Mouse (Mus musculus): ENCODE results near the gene Prss38.

The Prss38 gene

GRCm38 (mm10) chr11:59324777-59325176, 50.7 kb downstream of the Prss38 start:
- DNase-seq (ENCODE audit: low read depth, low spot score) = no peak

GRCm38 (mm10) chr11:59322988-59323387, 52.5 kb downstream of the Prss38 start:
- no peak for DNase-seq (ENCODE audit: low read depth, low spot score)
